Mouse (Mus musculus) embryonic facial prominence, embryonic 15.5 days (tissue): ENCODE measurements at regions not wholly inside any gene's neighbourhood (a gene's known extent, or its start where the extent isn't known, plus 50 kb on each side); places are given as distances from the start of the nearest gene placed in this dataset.

Source experiments
- ATAC-seq: fragments of 200-750 bp; cut with Nextera tagmentation; 2 replicates; pipeline ENCODE4 v1.8.0; 2017; ENCODE audit warnings: low read depth, moderate TSS enrichment; ENCODE audit not compliant: insufficient number of reproducible peaks, low FRiP score, low TSS enrichment
- H3K27ac ChIP-seq: fragments of 300-500 bp; sonication (generic); replicated peaks from 2 replicates; pipeline ENCODE4 v1.5.1; 2015; ENCODE audit warnings: mild to moderate bottlenecking, inconsistent platforms
- H3K27me3 ChIP-seq: fragments of 300-500 bp; sonication (generic); 2 replicates; pipeline ENCODE4 v1.6.1; 2015; ENCODE audit warnings: inconsistent platforms
- H3K36me3 ChIP-seq: fragments of 300-500 bp; sonication (generic); 2 replicates; pipeline ENCODE4 v1.6.1; 2015; ENCODE audit warnings: mild to moderate bottlenecking, inconsistent platforms
- H3K4me1 ChIP-seq: fragments of 300-500 bp; sonication (generic); 2 replicates; pipeline ENCODE4 v1.6.1; 2015; ENCODE audit warnings: inconsistent platforms
- H3K4me2 ChIP-seq: fragments of 300-500 bp; sonication (generic); replicated peaks from 2 replicates; pipeline ENCODE4 v1.6.1; 2015; ENCODE audit warnings: mild to moderate bottlenecking, inconsistent platforms
- H3K4me3 ChIP-seq: fragments of 300-500 bp; sonication (generic); replicated peaks from 2 replicates; pipeline ENCODE4 v1.5.1; 2015; ENCODE audit warnings: mild to moderate bottlenecking, inconsistent platforms
- H3K9ac ChIP-seq: fragments of 300-500 bp; sonication (generic); 2 replicates; pipeline ENCODE4 v1.6.1; 2015; ENCODE audit warnings: inconsistent platforms
- H3K9me3 ChIP-seq: fragments of 300-500 bp; sonication (generic); replicated peaks from 2 replicates; pipeline ENCODE4 v1.6.1; 2016; ENCODE audit warnings: inconsistent platforms
- WGBS: fragments of 180-500 bp; shearing (Covaris S2); methylation state at CpG from one replicate; pipeline ENCODE4 v1.1.7; 2015; 5-methylcytosine and 5-hydroxymethylcytosine counted together

- Histone ChIP-seq H3K27me3 (no peaks in the 10 kb centered on the region), H3K4me1 (peaks cover 25% of the 10 kb centered on the region), H3K27ac (0 out of 2 replicates have a peak overlapping the region, but pooled peaks have one; percentile 1), H3K4me2 (no peak overlapping the region), H3K9me3 (no peaks in the 10 kb centered on the region), H3K4me3 (no peak overlapping the region), H3K36me3 (no peaks in the 10 kb centered on the region), H3K9ac (no peak overlapping the region)
- 58% methylated on average over 13 of the region's 13 CpGs for WGBS
- no peak for ATAC-seq
Measured at GRCm38 (mm10) chr13:101213121-101213916, 380.1 kb upstream of the Slc30a5 start.

- no peak overlapping the region for H3K4me2 ChIP-seq
- no peaks in the 10 kb centered on the region for H3K27me3 ChIP-seq
- no peak overlapping the region for H3K4me3 ChIP-seq
- WGBS, result 58% methylated on average over 5 of the region's 5 CpGs
- H3K4me1 ChIP-seq, result peaks cover 24% of the 10 kb centered on the region
- H3K9me3 ChIP-seq, result no peaks in the 10 kb centered on the region
- no peak overlapping the region for H3K9ac ChIP-seq
- H3K36me3 ChIP-seq, result no peaks in the 10 kb centered on the region
- ATAC-seq, result no peak
- no peak overlapping the region for H3K27ac ChIP-seq
Measured at GRCm38 (mm10) chr13:101212341-101212895, 379.2 kb upstream of the Slc30a5 start.

GRCm38 (mm10) chr13:101208788-101209187 lies 375.6 kb upstream of the Slc30a5 start:
- H3K4me3 ChIP-seq, result no peak overlapping the region
- no peak overlapping the region for H3K27ac ChIP-seq
- no peaks in the 10 kb centered on the region for H3K36me3 ChIP-seq
- no peaks in the 10 kb centered on the region; the same call in 1 of the 2 replicates for H3K4me1 ChIP-seq
- no peaks in the 10 kb centered on the region for H3K9me3 ChIP-seq
- H3K4me2 ChIP-seq, result no peak overlapping the region
- no peak for ATAC-seq
- H3K9ac ChIP-seq, result no peak overlapping the region
- H3K27me3 ChIP-seq, result no peaks in the 10 kb centered on the region
- WGBS, result 83% methylated on average over 9 of the region's 9 CpGs

GRCm38 (mm10) chr13:101203463-101203862 lies 370.2 kb upstream of the Slc30a5 start:
- H3K27ac ChIP-seq, result no peak overlapping the region
- H3K9me3 ChIP-seq, result no peaks in the 10 kb centered on the region
- no peak for ATAC-seq
- no peaks in the 10 kb centered on the region for H3K27me3 ChIP-seq
- H3K4me1 ChIP-seq, result no peaks in the 10 kb centered on the region
- no peak overlapping the region for H3K4me2 ChIP-seq
- no peak overlapping the region for H3K4me3 ChIP-seq
- no peaks in the 10 kb centered on the region for H3K36me3 ChIP-seq
- no peak overlapping the region for H3K9ac ChIP-seq

GRCm38 (mm10) chr13:101202565-101203313 lies 369.5 kb upstream of the Slc30a5 start:
- Histone ChIP-seq H3K4me3 (no peak overlapping the region), H3K27me3 (no peaks in the 10 kb centered on the region), H3K9me3 (no peaks in the 10 kb centered on the region), H3K4me1 (no peaks in the 10 kb centered on the region), H3K36me3 (no peaks in the 10 kb centered on the region), H3K9ac (no peak overlapping the region), H3K27ac (no peak overlapping the region), H3K4me2 (no peak overlapping the region)
- ATAC-seq, result no peak
- 55% methylated on average over 4 of the region's 4 CpGs for WGBS

- no peaks in the 10 kb centered on the region for H3K27me3 ChIP-seq
- WGBS, result 84% methylated on average over 7 of the region's 7 CpGs
- no peak overlapping the region for H3K4me2 ChIP-seq
- H3K9ac ChIP-seq, result no peak overlapping the region
- 0 out of 2 replicates have a peak, but pooled peaks cover 3% of the 10 kb centered on the region for H3K4me1 ChIP-seq
- H3K4me3 ChIP-seq, result no peak overlapping the region
- no peak for ATAC-seq
- H3K36me3 ChIP-seq, result no peaks in the 10 kb centered on the region
- no peaks in the 10 kb centered on the region for H3K9me3 ChIP-seq
- no peak overlapping the region for H3K27ac ChIP-seq
Measured at GRCm38 (mm10) chr13:101190249-101190830, 357.1 kb upstream of the Slc30a5 start.

GRCm38 (mm10) chr13:101182387-101182786 lies 349.2 kb upstream of the Slc30a5 start:
- no peak overlapping the region for H3K27ac ChIP-seq
- no peak overlapping the region for H3K4me2 ChIP-seq
- no peak for ATAC-seq
- H3K4me3 ChIP-seq, result no peak overlapping the region
- H3K4me1 ChIP-seq, result no peaks in the 10 kb centered on the region
- H3K36me3 ChIP-seq, result no peaks in the 10 kb centered on the region
- no peaks in the 10 kb centered on the region for H3K27me3 ChIP-seq
- 82% methylated on average over 2 of the region's 2 CpGs for WGBS
- no peaks in the 10 kb centered on the region for H3K9me3 ChIP-seq
- H3K9ac ChIP-seq, result no peak overlapping the region

GRCm38 (mm10) chr13:101175017-101175689 lies 341.9 kb upstream of the Slc30a5 start:
- Histone ChIP-seq H3K4me2 (no peak overlapping the region), H3K9ac (no peak overlapping the region), H3K4me1 (no peaks in the 10 kb centered on the region), H3K4me3 (no peak overlapping the region), H3K36me3 (no peaks in the 10 kb centered on the region), H3K27me3 (no peaks in the 10 kb centered on the region), H3K27ac (no peak overlapping the region), H3K9me3 (no peaks in the 10 kb centered on the region)
- no peak for ATAC-seq
- WGBS, result 72% methylated on average over 8 of the region's 8 CpGs

GRCm38 (mm10) chr13:101161768-101162167 lies 328.5 kb upstream of the Slc30a5 start:
- H3K9ac ChIP-seq, result no peak overlapping the region
- H3K9me3 ChIP-seq, result no peaks in the 10 kb centered on the region
- WGBS, result 50% methylated on average over 2 of the region's 2 CpGs
- H3K4me1 ChIP-seq, result no peaks in the 10 kb centered on the region
- no peak overlapping the region for H3K4me2 ChIP-seq
- no peak for ATAC-seq
- H3K27ac ChIP-seq, result no peak overlapping the region
- H3K36me3 ChIP-seq, result no peaks in the 10 kb centered on the region
- no peak overlapping the region for H3K4me3 ChIP-seq
- H3K27me3 ChIP-seq, result no peaks in the 10 kb centered on the region

- H3K4me3 ChIP-seq, result no peak overlapping the region
- no peaks in the 10 kb centered on the region for H3K27me3 ChIP-seq
- no peaks in the 10 kb centered on the region for H3K36me3 ChIP-seq
- no peak overlapping the region for H3K27ac ChIP-seq
- 48% methylated on average over 3 of the region's 3 CpGs for WGBS
- no peak overlapping the region for H3K9ac ChIP-seq
- no peaks in the 10 kb centered on the region for H3K4me1 ChIP-seq
- no peak for ATAC-seq
- H3K9me3 ChIP-seq, result no peaks in the 10 kb centered on the region
- no peak overlapping the region for H3K4me2 ChIP-seq
Measured at GRCm38 (mm10) chr13:101159878-101160277, 326.7 kb upstream of the Slc30a5 start.

- no peak overlapping the region for H3K4me2 ChIP-seq
- ATAC-seq, result no peak
- no peaks in the 10 kb centered on the region for H3K9me3 ChIP-seq
- H3K27me3 ChIP-seq, result no peaks in the 10 kb centered on the region
- no peak overlapping the region for H3K9ac ChIP-seq
- no peak overlapping the region for H3K27ac ChIP-seq
- H3K4me1 ChIP-seq, result no peaks in the 10 kb centered on the region
- no peak overlapping the region for H3K4me3 ChIP-seq
- H3K36me3 ChIP-seq, result no peaks in the 10 kb centered on the region
Measured at GRCm38 (mm10) chr13:101153760-101154159, 320.5 kb upstream of the Slc30a5 start.
